In the genomic region with DNA sequence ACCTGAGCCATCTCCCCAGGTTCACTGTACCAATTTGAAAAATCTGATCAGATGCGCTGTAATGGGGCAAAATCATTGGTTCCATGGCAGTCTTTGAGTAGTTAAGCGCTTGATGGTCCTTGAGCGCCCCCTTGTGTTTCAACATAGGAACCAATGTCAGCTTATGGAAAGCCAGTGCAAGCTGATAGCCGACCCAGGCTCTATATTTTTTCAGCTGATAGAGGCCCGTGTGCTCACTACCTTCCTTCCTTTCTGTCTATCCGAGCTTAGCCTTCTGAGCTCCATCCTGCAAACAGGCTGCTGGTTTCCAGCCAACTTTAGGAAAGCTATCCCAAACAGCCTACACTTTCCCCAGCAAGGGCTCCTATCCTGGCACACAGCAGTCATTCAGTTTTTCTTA, we compare ENCODE assay signal across 8 mouse cellular contexts. TPM values are rescaled to one million over a fixed set of nuclear protein-coding genes. Genes with fewer than 3 reads are reported as not detected.
A peak's percentile ranks its signal among the peaks of the same experiment; 100 is the strongest.
DNase-seq lines count a peak whose midpoint lies in the region; ATAC-seq and TF ChIP-seq lines count a peak whose summit lies in the region.

No protein-coding gene starts in this region.

- H3K27me3 ChIP-seq in forebrain, embryonic 16.5 days (replicated peaks; ENCODE audit: control insufficient read depth, insufficient read depth, low read length), result peaks cover 11% of the 10 kb centered on the region; the same call in 1 of the 2 replicates

- H3K4me3 ChIP-seq in ES-E14 (ENCODE audit: insufficient read depth in 1 of 2, low read depth in 1 of 2, low read length in 2 of 2, poor library complexity in 1 of 2, severe bottlenecking in 1 of 2), result no peak overlapping the region
- no peak overlapping the region for H3K4me3 ChIP-seq in forebrain, embryonic 16.5 days (replicated peaks; ENCODE audit: low read length)
- no peak overlapping the region for H3K4me3 ChIP-seq in lung, adult 2 months (replicated peaks; ENCODE audit: extremely low read depth, low read depth, low read length)

- peaks cover 0 to 7% of the 10 kb centered on the region in 2 experiments; a peak in 1 of 4 replicates for H3K4me1 ChIP-seq in ES-E14 (ENCODE audit: control insufficient read depth in 2 of 2, insufficient read depth in 2 of 2, low read length in 2 of 2, poor library complexity in 1 of 2)
- H3K4me1 ChIP-seq in forebrain, embryonic 16.5 days (replicated peaks; ENCODE audit: control insufficient read depth, insufficient read depth, low read length), result no peaks in the 10 kb centered on the region
- no peaks in the 10 kb centered on the region for H3K4me1 ChIP-seq in lung, adult 2 months (ENCODE audit: control insufficient read depth, insufficient read depth, low read length)

- no peak overlapping the region for H3K4me2 ChIP-seq in forebrain, embryonic 16.5 days (ENCODE audit: low read length)

- in situ Hi-C loops in ES-E14 (cut with MboI; ENCODE audit: low sequenced_read_pairs in 2 of 2, unreplicated experiment in 2 of 2), result loop anchor here in 1 of 2 experiments (10.0 kb wide), 1 partner anchor 181 kb away; no protein-coding TSS in a partner anchor

- H3K9me3 ChIP-seq in ES-E14 (ENCODE audit: control insufficient read depth, insufficient read depth, low read depth, low read length), result no peaks in the 10 kb centered on the region
- H3K9me3 ChIP-seq in forebrain, embryonic 16.5 days (ENCODE audit: control insufficient read depth, low read length), result no peaks in the 10 kb centered on the region

- WGBS in forebrain, embryonic 16.5 days, result 3% methylated on average over 6 of the region's 6 CpGs
- 4% methylated on average over 6 of the region's 6 CpGs for WGBS in lung, adult 2 months

- ATAC-seq in forebrain, embryonic 16.5 days, result peak; percentile 64; the same call in 1 of the 2 replicates

- H3K9ac ChIP-seq in ES-E14 (ENCODE audit: insufficient read depth, low read depth, low read length, poor library complexity, severe bottlenecking), result no peak overlapping the region
- H3K9ac ChIP-seq in forebrain, embryonic 16.5 days (replicated peaks; ENCODE audit: low read depth, low read length), result no peak overlapping the region

- no peak overlapping the region for H3K27ac ChIP-seq in ES-E14 (ENCODE audit: insufficient read depth, low read depth, low read length, poor library complexity, severe bottlenecking)
- H3K27ac ChIP-seq in forebrain, embryonic 16.5 days (ENCODE audit: low read length), result no peak overlapping the region

- peak; percentile 51 for TF ChIP-seq CTCF in lung, adult 2 months (IDR thresholded peaks at IDR 0.05; ENCODE audit: insufficient read depth, low read length)

- DNase-seq in CD4-positive, CD25-positive, alpha-beta regulatory T cell, adult 2 months (ENCODE audit: low read depth, low spot score), result peak; percentile 89
- DNase-seq in ES-E14 (ENCODE audit: low read depth, low spot score), result peak; percentile 84
- DNase-seq in c-Kit-positive CD71-positive TER-119-positive erythroid progenitor cells, embryonic 14.5 days (ENCODE audit: low spot score), result peak; percentile 69
- DNase-seq in kidney, postnatal 36 days, result peak; percentile 69 to 83
- peak; percentile 58 for DNase-seq in lung, adult 2 months
- DNase-seq in right cerebral cortex, adult 2 months (ENCODE audit: low spot score in 2 of 2), result peak; percentile 79 to 84
- peak; percentile 35 for DNase-seq in yolk sac, embryonic 10.5 days (ENCODE audit: low spot score)

- TF ChIP-seq POLR2A in lung, adult 2 months (IDR thresholded peaks at IDR 0.05; ENCODE audit: borderline replicate concordance, extremely low read depth, low read depth, low read length), result no peak

- H3K36me3 ChIP-seq in ES-E14 (ENCODE audit: control insufficient read depth, insufficient read depth, low read length, poor library complexity, severe bottlenecking), result no peaks in the 10 kb centered on the region
- H3K36me3 ChIP-seq in forebrain, embryonic 16.5 days (ENCODE audit: control insufficient read depth, insufficient read depth), result no peaks in the 10 kb centered on the region

TF ChIP-seq in ES-E14, 5 proteins besides CTCF, POLR2A, EP300 and RAD21:
- no peak for TF ChIP-seq CHD2 (IDR thresholded peaks at IDR 0.05; ENCODE audit: low read depth, low read length)
- TF ChIP-seq ZC3H11A (IDR thresholded peaks at IDR 0.05; ENCODE audit: borderline replicate concordance, low read depth, low read length), result peak; percentile 60; the same call in 1 of the 2 replicates

RNA-seq across cellular contexts. Expression of gene Myh3, which starts 7.4 kb away (rescaled TPM):
- 1.3 and 1.5 TPM in 2 replicates for total RNA-seq in ES-E14 (2012; rRNA removed)
- 0.09 and 0.36 TPM in 2 replicates for polyA plus RNA-seq in forebrain, embryonic 16.5 days (2015; fragmentation: Nextera tagmentation; extraction: Ambion mirVana)
- polyA plus RNA-seq in lung, adult 2 months (2012; rRNA removed), result 0.08 TPM in 1 of 2 replicates, not detected in the other

RNA-seq across cellular contexts. Expression of gene Sco1, which starts 33.0 kb away (rescaled TPM):
- total RNA-seq in ES-E14 (2012; rRNA removed), result 33.6 and 35.9 TPM in 2 replicates
- 12.7 and 14.3 TPM in 2 replicates for polyA plus RNA-seq in forebrain, embryonic 16.5 days (2015; fragmentation: Nextera tagmentation; extraction: Ambion mirVana)
- polyA plus RNA-seq in lung, adult 2 months (2012; rRNA removed), result 2.8 and 3.5 TPM in 2 replicates

RNA-seq across cellular contexts. Expression of gene Adprm, which starts 33.1 kb away (rescaled TPM):
- 25.4 and 27.3 TPM in 2 replicates for total RNA-seq in ES-E14 (2012; rRNA removed)
- polyA plus RNA-seq in forebrain, embryonic 16.5 days (2015; fragmentation: Nextera tagmentation; extraction: Ambion mirVana), result 33.0 and 35.4 TPM in 2 replicates
- 10.2 and 16.6 TPM in 2 replicates for polyA plus RNA-seq in lung, adult 2 months (2012; rRNA removed)

Comparison
In these comparisons a context has a peak if more than half of its experiments do, and no peak if none do; other contexts are left out.
1. DNase-seq: peak in every context shown above with its lines; median percentile 89 in CD4-positive, CD25-positive, alpha-beta regulatory T cell, adult 2 months; 84 in ES-E14; 82 in right cerebral cortex, adult 2 months; 76 in kidney, postnatal 36 days; 69 in c-Kit-positive CD71-positive TER-119-positive erythroid progenitor cells, embryonic 14.5 days; 58 in lung, adult 2 months; 35 in yolk sac, embryonic 10.5 days.